Mouse (Mus musculus): ENCODE data around the gene Sars2.
A peak's percentile ranks its signal among the peaks of the same experiment; 100 is the strongest.

The Sars2 gene

GRCm38 (mm10) chr7:28741709-28742438 lies at the start of gene Sars2, which contains the start of gene Mrps12:
Sars2 (plus strand) TSS chr7:28741992.
Mrps12 (minus strand) TSS chr7:28741820.
- DNase-seq (ENCODE audit: low read depth, low spot score) = peak; percentile 99

DNA sequence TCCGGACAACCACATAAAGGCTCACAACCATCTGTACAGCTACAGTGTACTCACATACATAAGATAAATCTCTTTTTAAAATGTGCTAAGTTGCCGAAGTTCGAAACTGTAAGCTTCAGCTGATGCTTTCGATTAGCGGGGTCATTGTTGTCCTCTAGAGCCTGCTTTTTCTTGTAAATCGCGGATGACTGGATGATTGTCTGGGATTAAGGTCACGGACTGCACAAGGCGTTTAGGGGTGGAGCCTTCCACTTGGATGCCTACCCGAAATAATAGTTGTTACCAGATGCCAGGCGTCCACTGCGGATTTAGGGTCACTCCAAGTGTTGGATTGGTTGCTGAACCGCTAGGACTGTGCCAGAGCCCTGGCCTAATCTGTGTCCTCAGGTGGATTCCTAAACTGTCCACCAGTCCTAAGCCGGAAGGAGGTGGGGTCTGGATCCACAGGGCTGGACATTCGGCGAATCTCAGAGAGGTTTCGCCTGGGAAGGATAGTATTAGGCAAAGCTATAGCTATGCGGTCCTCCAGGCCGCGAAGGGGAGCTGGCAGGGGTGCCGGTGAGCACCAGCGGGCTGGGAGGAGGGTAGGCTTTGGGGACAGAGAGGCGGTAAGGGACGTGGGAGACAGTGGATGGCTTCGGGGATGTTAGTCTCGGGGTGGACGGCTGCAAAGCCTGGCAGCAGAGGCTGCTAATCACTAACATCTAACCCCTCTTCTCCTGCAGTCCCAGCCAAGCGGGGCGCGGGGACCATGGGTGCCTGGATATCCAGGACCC lies 49.1 kb upstream of the Sars2 start, which contains the start of gene Fbxo27:
TSS of gene Fbxo27 (plus strand) at position 305 of the 776 bp plus-strand sequence.
- peak; percentile 87 for DNase-seq (ENCODE audit: low read depth, low spot score)

DNA sequence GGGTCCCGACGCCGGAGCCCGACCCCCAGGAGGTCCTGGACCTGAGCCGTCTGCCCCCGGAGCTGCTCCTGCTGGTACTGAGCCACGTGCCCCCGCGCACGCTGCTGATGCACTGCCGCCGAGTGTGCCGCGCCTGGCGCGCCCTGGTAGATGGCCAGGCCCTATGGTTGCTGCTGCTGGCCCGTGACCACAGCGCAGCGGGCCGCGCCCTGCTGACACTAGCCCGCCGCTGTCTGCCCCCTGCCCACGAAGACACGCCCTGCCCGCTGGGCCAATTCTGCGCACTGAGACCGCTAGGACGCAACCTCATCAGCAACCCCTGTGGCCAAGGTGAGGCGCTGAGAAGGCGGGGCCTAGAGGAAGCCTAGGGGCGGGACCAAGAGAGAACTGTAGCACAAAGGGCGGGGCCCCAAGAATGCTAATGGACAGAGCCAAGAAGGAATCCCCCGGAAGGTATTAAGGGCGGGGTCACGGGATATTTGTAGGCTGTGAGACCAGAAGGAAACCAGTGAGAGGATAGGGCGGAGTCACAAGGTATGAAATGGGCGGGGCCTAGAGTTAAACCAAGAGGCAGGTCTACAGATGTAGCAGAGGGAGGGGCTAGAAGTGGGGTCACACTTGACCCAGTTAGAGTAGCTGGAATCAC lies 48.3 kb upstream of the Sars2 start:
- DNase-seq (ENCODE audit: low read depth, low spot score) = peak; percentile 100

DNA sequence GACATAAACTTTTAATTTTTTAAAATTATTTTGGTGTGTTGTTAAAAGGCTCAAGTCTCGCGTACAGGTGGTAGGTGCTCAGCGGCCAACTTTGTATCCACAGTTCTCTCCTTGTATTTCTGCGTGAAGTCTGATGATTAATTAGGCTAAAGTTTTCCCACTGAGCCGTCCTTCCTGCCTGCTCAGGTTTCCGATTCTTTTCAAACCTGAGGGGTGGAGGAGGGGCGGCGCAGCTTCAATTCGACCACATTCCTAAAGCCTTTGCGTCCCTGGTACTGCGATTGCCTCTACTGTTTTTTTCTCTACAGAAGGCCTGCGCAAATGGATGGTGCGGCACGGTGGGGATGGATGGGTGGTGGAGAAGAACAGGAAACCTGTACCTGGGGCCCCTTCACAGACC lies 47.4 kb upstream of the Sars2 start:
- peak; percentile 81 for DNase-seq (ENCODE audit: low read depth, low spot score)

GRCm38 (mm10) chr7:28694966-28695511 lies 46.8 kb upstream of the Sars2 start:
- no peak for DNase-seq (ENCODE audit: low read depth, low spot score)

GRCm38 (mm10) chr7:28697277-28697676 lies 44.5 kb upstream of the Sars2 start:
- no peak for DNase-seq (ENCODE audit: low read depth, low spot score)

DNA sequence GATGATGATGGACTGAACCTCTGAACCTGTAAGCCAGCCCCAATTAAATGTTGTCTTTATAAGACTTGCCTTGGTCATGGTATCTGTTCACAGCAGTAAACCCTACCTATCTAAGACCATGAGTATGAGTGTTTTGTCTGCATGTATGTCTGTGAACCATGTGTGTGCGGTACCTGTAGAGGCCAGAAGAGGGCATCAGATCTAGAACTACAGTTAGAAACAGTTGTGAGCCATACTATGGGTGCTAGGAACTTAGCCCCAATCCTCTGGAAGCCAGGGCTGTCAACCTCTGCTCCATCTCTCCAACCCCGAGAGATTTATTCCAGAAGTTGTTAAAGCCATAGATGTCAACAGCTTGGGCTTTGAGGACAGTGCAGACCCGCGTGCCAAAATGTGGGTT lies 41.5 kb upstream of the Sars2 start:
- DNase-seq (ENCODE audit: low read depth, low spot score) = peak; percentile 64

- peak; percentile 75 for DNase-seq (ENCODE audit: low read depth, low spot score)
Measured at GRCm38 (mm10) chr7:28701306-28701705, 40.5 kb upstream of the Sars2 start.

- DNase-seq (ENCODE audit: low read depth, low spot score) = no peak
Measured at GRCm38 (mm10) chr7:28702601-28703143, 39.1 kb upstream of the Sars2 start.

DNA sequence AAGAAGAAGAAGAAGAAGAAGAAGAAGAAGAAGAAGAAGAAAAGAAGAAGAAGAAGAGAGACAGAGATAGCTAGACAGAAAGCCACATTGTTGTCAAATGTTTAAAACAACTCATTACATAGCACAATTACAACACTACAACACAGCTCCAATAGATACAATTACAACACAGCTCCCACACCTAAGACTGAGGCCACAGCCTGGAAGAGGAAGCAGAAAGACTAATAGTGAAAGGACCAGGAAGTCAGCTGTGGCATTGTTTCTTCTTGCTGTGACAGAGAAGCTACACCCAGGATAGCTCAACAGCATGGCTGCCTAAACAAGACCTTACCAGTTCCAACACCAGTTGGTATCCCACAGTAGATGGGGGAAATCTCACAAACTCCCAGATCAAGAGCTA lies 32.3 kb upstream of the Sars2 start:
- no peak for DNase-seq (ENCODE audit: low read depth, low spot score)

- DNase-seq (ENCODE audit: low read depth, low spot score) = peak; percentile 78
Measured at GRCm38 (mm10) chr7:28710962-28711361, 30.8 kb upstream of the Sars2 start.

DNA sequence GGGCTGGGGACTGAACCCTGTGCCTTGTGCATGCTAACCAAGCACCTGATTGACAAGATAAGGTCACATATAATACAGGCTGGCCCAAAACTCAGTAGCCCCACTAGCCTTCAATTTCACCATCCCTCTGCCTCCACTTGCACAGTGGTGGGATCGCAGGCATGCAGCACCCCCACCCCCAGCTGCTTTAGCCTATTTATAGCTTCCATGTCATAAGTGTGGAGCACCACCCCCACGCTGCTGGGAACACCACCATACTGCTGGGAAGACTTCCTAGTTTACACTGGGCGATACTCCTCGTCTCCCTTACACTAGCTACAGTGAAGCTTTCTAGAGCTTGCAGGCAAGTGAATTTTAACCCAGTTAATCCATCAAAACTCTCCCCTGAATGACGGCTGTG lies 27.1 kb upstream of the Sars2 start:
- no peak for DNase-seq (ENCODE audit: low read depth, low spot score)

DNA sequence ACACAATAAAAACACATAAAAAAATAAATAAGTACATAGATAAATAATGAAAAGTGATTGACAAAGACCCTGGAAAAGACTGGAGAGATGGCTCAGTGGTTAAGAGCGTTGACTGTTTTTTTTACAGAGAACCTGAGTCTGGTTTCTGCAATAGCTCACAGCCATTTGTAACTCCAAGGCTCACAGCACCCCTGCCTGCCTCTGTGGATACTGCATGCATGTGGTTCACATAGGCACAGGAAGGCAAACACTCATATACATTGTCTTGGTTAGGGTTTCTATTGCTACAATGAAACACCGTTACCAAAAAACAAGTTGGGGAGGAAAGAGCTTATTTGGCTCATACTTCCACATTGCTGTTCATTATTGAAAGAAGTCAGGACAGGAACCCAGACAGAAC lies 26.2 kb upstream of the Sars2 start:
- peak; percentile 54 for DNase-seq (ENCODE audit: low read depth, low spot score)

DNA sequence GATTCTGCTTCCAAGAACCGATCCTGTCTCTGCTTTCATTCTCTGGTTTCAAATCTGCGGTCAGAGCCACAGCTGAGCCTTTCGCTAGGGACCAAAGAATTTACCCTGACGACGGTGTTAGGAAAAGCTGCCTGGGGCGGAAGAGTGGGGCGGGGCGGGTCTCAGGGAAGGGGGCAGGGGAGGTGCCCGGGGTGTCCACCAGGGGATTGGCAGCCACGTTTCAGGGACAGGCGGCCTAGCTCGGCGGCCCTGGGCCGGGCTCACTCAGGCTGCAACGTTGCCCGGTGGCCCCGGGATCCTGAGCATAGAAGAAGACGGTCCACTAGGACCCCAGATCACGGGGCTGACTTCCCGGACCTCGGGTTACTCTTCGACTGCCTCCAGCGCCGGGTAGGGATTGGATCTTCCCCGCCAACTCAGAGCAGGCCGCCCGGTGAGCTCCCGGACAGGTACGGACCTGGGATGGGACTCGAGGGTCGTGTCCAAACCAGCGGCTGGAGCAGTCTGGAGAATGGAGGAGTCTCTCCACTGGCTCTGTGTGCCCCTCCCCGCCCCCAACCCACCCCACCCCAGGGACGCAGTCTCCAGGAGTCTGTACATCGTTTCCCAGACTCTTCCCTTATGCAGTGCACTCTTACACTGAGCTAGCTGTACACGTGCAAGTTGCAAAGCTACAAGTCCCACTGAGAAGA lies 25.1 kb upstream of the Sars2 start, which contains the start of gene Fbxo17:
TSS of gene Fbxo17 (plus strand) at position 215 of the 692 bp plus-strand sequence.
- DNase-seq (ENCODE audit: low read depth, low spot score) = peak; percentile 74

DNA sequence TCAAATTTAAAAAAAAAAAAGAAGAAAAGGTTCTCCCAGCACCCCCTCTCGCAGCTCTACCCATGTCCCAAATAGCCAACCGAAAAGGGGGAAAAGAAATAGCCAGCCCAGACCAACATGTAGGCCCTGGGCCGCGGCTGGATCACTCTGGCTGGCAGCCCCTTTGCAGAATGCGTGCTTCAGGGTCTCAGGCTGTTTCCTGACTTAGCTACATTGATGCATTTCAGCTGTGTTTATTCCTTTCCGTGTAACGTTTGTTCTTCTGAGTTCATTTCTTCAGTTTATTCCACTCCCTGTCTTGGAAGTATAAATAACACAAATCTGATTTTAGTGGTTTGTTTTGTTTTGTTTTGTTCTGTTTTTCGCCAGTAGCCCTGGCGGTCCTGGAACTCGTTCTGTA lies 24.1 kb upstream of the Sars2 start:
- no peak for DNase-seq (ENCODE audit: low read depth, low spot score)

GRCm38 (mm10) chr7:28719159-28719558 lies 22.6 kb upstream of the Sars2 start:
- DNase-seq (ENCODE audit: low read depth, low spot score) = peak; percentile 72

GRCm38 (mm10) chr7:28719650-28720049 lies 22.1 kb upstream of the Sars2 start:
- peak; percentile 21 for DNase-seq (ENCODE audit: low read depth, low spot score)

DNA sequence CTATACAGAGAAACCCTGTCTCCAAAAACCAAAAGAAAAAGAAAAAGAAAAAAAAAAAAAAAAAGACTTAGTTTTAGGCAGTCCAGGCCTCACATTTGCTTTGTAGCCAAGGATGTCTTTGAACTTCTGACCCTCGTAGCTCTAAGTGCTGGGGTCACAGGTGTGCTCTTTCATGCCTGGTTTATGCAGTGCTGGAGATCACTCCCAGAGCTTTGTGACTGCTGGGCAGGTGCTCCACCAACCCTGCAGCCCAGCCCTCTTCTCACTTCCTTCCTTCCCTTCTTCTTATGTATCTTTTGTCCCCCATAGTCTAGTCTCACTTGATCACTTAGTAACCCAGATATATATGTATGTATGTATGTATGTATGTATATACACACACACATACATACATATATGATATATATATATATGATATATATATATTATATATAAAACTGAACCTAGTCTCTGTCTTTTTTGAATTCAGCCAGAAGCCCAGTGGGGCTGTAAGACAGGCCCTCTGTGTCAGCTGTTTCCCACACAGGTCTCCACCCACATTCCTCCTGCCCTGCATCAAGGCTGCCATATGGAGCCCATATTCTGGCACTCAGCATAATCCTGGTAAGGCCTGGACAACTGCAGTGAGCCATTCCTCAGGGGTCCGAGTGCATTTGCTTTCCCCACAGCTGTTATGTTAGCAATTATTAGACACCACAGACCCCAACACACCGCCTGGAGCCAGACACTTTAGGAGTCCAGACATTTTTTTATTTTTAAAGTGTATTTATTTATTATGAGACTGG lies 20.8 kb upstream of the Sars2 start:
- no peak for DNase-seq (ENCODE audit: low read depth, low spot score)

- DNase-seq (ENCODE audit: low read depth, low spot score) = peak; percentile 59
Measured at GRCm38 (mm10) chr7:28722079-28722478, 19.7 kb upstream of the Sars2 start.

GRCm38 (mm10) chr7:28724613-28725012 lies 17.2 kb upstream of the Sars2 start:
- DNase-seq (ENCODE audit: low read depth, low spot score) = peak; percentile 50
